Mouse (Mus musculus): Measurements from ENCODE around the gene Cry1. TPM values are rescaled to one million over a fixed set of nuclear protein-coding genes. Genes with fewer than 3 reads are reported as not detected.

The Cry1 gene
- polyA plus RNA-seq, 1 experiment from 2014 or later = 17.3 TPM

- no peak for ATAC-seq (ENCODE audit: insufficient number of reproducible peaks, insufficient read depth, low FRiP score, low read depth)
- Histone ChIP-seq H3K27ac (replicated peaks in 1 of 2; ENCODE audit: control insufficient read depth in 1 of 2, insufficient read depth in 1 of 2, low read depth in 2 of 2, low read length in 2 of 2) (no peak overlapping the region), H3K27me3 (ENCODE audit: control insufficient read depth, insufficient read depth, low read length) (no peaks in the 10 kb centered on the region), H3K4me2 (ENCODE audit: low read length) (no peak overlapping the region), H3K4me1 (ENCODE audit: control insufficient read depth in 2 of 2, insufficient read depth in 2 of 2, low read length in 2 of 2) (peaks cover 0 to 20% of the 10 kb centered on the region in 2 experiments; a peak in 2 of 4 replicates), H3K36me3 (ENCODE audit: control insufficient read depth, insufficient read depth, low read length) (no peaks in the 10 kb centered on the region), H3K4me3 (ENCODE audit: control insufficient read depth in 1 of 2, insufficient read depth in 1 of 2, low read depth in 1 of 2, low read length in 2 of 2) (no peak overlapping the region), H3K9ac (ENCODE audit: low read length) (no peak overlapping the region), H3K9me3 (ENCODE audit: control insufficient read depth, low read length) (no peaks in the 10 kb centered on the region)
- WGBS = 76% methylated on average over 5 of the region's 5 CpGs
Observed at GRCm38 (mm10) chr10:85161745-85162351, 23.0 kb downstream of the Cry1 start.

- no peak overlapping the region for H3K27ac ChIP-seq (replicated peaks in 1 of 2; ENCODE audit: control insufficient read depth in 1 of 2, insufficient read depth in 1 of 2, low read depth in 2 of 2, low read length in 2 of 2)
- peaks cover 0 to 20% of the 10 kb centered on the region in 2 experiments; a peak in 2 of 4 replicates for H3K4me1 ChIP-seq (ENCODE audit: control insufficient read depth in 2 of 2, insufficient read depth in 2 of 2, low read length in 2 of 2)
- ATAC-seq (ENCODE audit: insufficient number of reproducible peaks, insufficient read depth, low FRiP score, low read depth) = no peak
- no peaks in the 10 kb centered on the region for H3K27me3 ChIP-seq (ENCODE audit: control insufficient read depth, insufficient read depth, low read length)
- no peaks in the 10 kb centered on the region for H3K36me3 ChIP-seq (ENCODE audit: control insufficient read depth, insufficient read depth, low read length)
- 13% methylated on average over 1 of the region's 1 CpGs for WGBS
- H3K4me2 ChIP-seq (ENCODE audit: low read length) = no peak overlapping the region
- no peaks in the 10 kb centered on the region for H3K9me3 ChIP-seq (ENCODE audit: control insufficient read depth, low read length)
- no peak overlapping the region for H3K9ac ChIP-seq (ENCODE audit: low read length)
- H3K4me3 ChIP-seq (ENCODE audit: control insufficient read depth in 1 of 2, insufficient read depth in 1 of 2, low read depth in 1 of 2, low read length in 2 of 2) = no peak overlapping the region
Observed at GRCm38 (mm10) chr10:85159989-85160619, 24.8 kb downstream of the Cry1 start.

GRCm38 (mm10) chr10:85157451-85157850 lies 27.4 kb downstream of the Cry1 start:
- no peaks in the 10 kb centered on the region for H3K27me3 ChIP-seq (ENCODE audit: control insufficient read depth, insufficient read depth, low read length)
- no peak overlapping the region for H3K27ac ChIP-seq (replicated peaks in 1 of 2; ENCODE audit: control insufficient read depth in 1 of 2, insufficient read depth in 1 of 2, low read depth in 2 of 2, low read length in 2 of 2)
- WGBS = 90% methylated on average over 7 of the region's 7 CpGs
- no peaks in the 10 kb centered on the region for H3K36me3 ChIP-seq (ENCODE audit: control insufficient read depth, insufficient read depth, low read length)
- H3K4me1 ChIP-seq (ENCODE audit: control insufficient read depth in 2 of 2, insufficient read depth in 2 of 2, low read length in 2 of 2) = peaks cover 0 to 20% of the 10 kb centered on the region in 2 experiments; a peak in 2 of 4 replicates
- no peak overlapping the region for H3K9ac ChIP-seq (ENCODE audit: low read length)
- no peak overlapping the region for H3K4me3 ChIP-seq (ENCODE audit: control insufficient read depth in 1 of 2, insufficient read depth in 1 of 2, low read depth in 1 of 2, low read length in 2 of 2)
- H3K4me2 ChIP-seq (ENCODE audit: low read length) = no peak overlapping the region
- no peaks in the 10 kb centered on the region for H3K9me3 ChIP-seq (ENCODE audit: control insufficient read depth, low read length)
- ATAC-seq (ENCODE audit: insufficient number of reproducible peaks, insufficient read depth, low FRiP score, low read depth) = no peak

- WGBS = 9% methylated on average over 2 of the region's 2 CpGs
- Histone ChIP-seq H3K27ac (replicated peaks in 1 of 2; ENCODE audit: control insufficient read depth in 1 of 2, insufficient read depth in 1 of 2, low read depth in 2 of 2, low read length in 2 of 2) (no peak overlapping the region), H3K36me3 (ENCODE audit: control insufficient read depth, insufficient read depth, low read length) (peaks cover 9% of the 10 kb centered on the region), H3K4me2 (ENCODE audit: low read length) (no peak overlapping the region), H3K9me3 (ENCODE audit: control insufficient read depth, low read length) (no peaks in the 10 kb centered on the region), H3K4me3 (ENCODE audit: control insufficient read depth in 1 of 2, insufficient read depth in 1 of 2, low read depth in 1 of 2, low read length in 2 of 2) (no peak overlapping the region), H3K4me1 (ENCODE audit: control insufficient read depth in 2 of 2, insufficient read depth in 2 of 2, low read length in 2 of 2) (no peaks in the 10 kb centered on the region), H3K27me3 (ENCODE audit: control insufficient read depth, insufficient read depth, low read length) (no peaks in the 10 kb centered on the region), H3K9ac (ENCODE audit: low read length) (no peak overlapping the region)
- ATAC-seq (ENCODE audit: insufficient number of reproducible peaks, insufficient read depth, low FRiP score, low read depth) = no peak
Observed at GRCm38 (mm10) chr10:85154195-85154594, 30.7 kb downstream of the Cry1 start.

- no peak overlapping the region for H3K4me3 ChIP-seq (ENCODE audit: control insufficient read depth in 1 of 2, insufficient read depth in 1 of 2, low read depth in 1 of 2, low read length in 2 of 2)
- 83% methylated on average over 5 of the region's 5 CpGs for WGBS
Observed at GRCm38 (mm10) chr10:85149226-85149625, 35.6 kb downstream of the Cry1 start.

GRCm38 (mm10) chr10:85146282-85146681 lies 38.6 kb downstream of the Cry1 start:
- H3K9ac ChIP-seq (ENCODE audit: low read length) = no peak overlapping the region
- ATAC-seq (ENCODE audit: insufficient number of reproducible peaks, insufficient read depth, low FRiP score, low read depth) = no peak
- WGBS = 88% methylated on average over 14 of the region's 14 CpGs

More at GRCm38 (mm10) chr10:85149226-85149625, 35.6 kb downstream of the Cry1 start:
- no peak overlapping the region for H3K9ac ChIP-seq (ENCODE audit: low read length)
- H3K36me3 ChIP-seq (ENCODE audit: control insufficient read depth, insufficient read depth, low read length) = peaks cover 37% of the 10 kb centered on the region
- ATAC-seq (ENCODE audit: insufficient number of reproducible peaks, insufficient read depth, low FRiP score, low read depth) = no peak
- H3K9me3 ChIP-seq (ENCODE audit: control insufficient read depth, low read length) = no peaks in the 10 kb centered on the region
- no peak overlapping the region for H3K4me2 ChIP-seq (ENCODE audit: low read length)
- no peak overlapping the region for H3K27ac ChIP-seq (replicated peaks in 1 of 2; ENCODE audit: control insufficient read depth in 1 of 2, insufficient read depth in 1 of 2, low read depth in 2 of 2, low read length in 2 of 2)
- no peaks in the 10 kb centered on the region for H3K4me1 ChIP-seq (ENCODE audit: control insufficient read depth in 2 of 2, insufficient read depth in 2 of 2, low read length in 2 of 2)
- H3K27me3 ChIP-seq (ENCODE audit: control insufficient read depth, insufficient read depth, low read length) = no peaks in the 10 kb centered on the region

GRCm38 (mm10) chr10:85141465-85141864 lies 43.4 kb downstream of the Cry1 start:
- H3K36me3 ChIP-seq (ENCODE audit: control insufficient read depth, insufficient read depth, low read length) = peaks cover 38% of the 10 kb centered on the region
- no peaks in the 10 kb centered on the region for H3K27me3 ChIP-seq (ENCODE audit: control insufficient read depth, insufficient read depth, low read length)
- no peak for ATAC-seq (ENCODE audit: insufficient number of reproducible peaks, insufficient read depth, low FRiP score, low read depth)
- WGBS = 60% methylated on average over 9 of the region's 9 CpGs
- H3K27ac ChIP-seq (replicated peaks in 1 of 2; ENCODE audit: control insufficient read depth in 1 of 2, insufficient read depth in 1 of 2, low read depth in 2 of 2, low read length in 2 of 2) = no peak overlapping the region
- no peak overlapping the region for H3K4me3 ChIP-seq (ENCODE audit: control insufficient read depth in 1 of 2, insufficient read depth in 1 of 2, low read depth in 1 of 2, low read length in 2 of 2)
- H3K4me1 ChIP-seq (ENCODE audit: control insufficient read depth in 2 of 2, insufficient read depth in 2 of 2, low read length in 2 of 2) = no peaks in the 10 kb centered on the region; a peak in 1 of 4 replicates
- no peak overlapping the region for H3K9ac ChIP-seq (ENCODE audit: low read length)
- H3K4me2 ChIP-seq (ENCODE audit: low read length) = no peak overlapping the region
- H3K9me3 ChIP-seq (ENCODE audit: control insufficient read depth, low read length) = no peaks in the 10 kb centered on the region

More at GRCm38 (mm10) chr10:85146282-85146681, 38.6 kb downstream of the Cry1 start:
- no peaks in the 10 kb centered on the region for H3K27me3 ChIP-seq (ENCODE audit: control insufficient read depth, insufficient read depth, low read length)
- peaks cover 48% of the 10 kb centered on the region for H3K36me3 ChIP-seq (ENCODE audit: control insufficient read depth, insufficient read depth, low read length)
- no peaks in the 10 kb centered on the region for H3K9me3 ChIP-seq (ENCODE audit: control insufficient read depth, low read length)
- H3K4me3 ChIP-seq (ENCODE audit: control insufficient read depth in 1 of 2, insufficient read depth in 1 of 2, low read depth in 1 of 2, low read length in 2 of 2) = no peak overlapping the region
- no peak overlapping the region for H3K4me2 ChIP-seq (ENCODE audit: low read length)
- H3K4me1 ChIP-seq (ENCODE audit: control insufficient read depth in 2 of 2, insufficient read depth in 2 of 2, low read length in 2 of 2) = no peaks in the 10 kb centered on the region; a peak in 1 of 4 replicates
- no peak overlapping the region for H3K27ac ChIP-seq (replicated peaks in 1 of 2; ENCODE audit: control insufficient read depth in 1 of 2, insufficient read depth in 1 of 2, low read depth in 2 of 2, low read length in 2 of 2)
